Mouse (Mus musculus): Measurements from ENCODE around the gene Gnai3. TPM values are rescaled to one million over a fixed set of nuclear protein-coding genes. Genes with fewer than 3 reads are reported as not detected.

Gnai3 gene
- total and polyA plus RNA-seq, 3 experiments, result 7.5 to 18.1 (median 16.5) TPM

DNA sequence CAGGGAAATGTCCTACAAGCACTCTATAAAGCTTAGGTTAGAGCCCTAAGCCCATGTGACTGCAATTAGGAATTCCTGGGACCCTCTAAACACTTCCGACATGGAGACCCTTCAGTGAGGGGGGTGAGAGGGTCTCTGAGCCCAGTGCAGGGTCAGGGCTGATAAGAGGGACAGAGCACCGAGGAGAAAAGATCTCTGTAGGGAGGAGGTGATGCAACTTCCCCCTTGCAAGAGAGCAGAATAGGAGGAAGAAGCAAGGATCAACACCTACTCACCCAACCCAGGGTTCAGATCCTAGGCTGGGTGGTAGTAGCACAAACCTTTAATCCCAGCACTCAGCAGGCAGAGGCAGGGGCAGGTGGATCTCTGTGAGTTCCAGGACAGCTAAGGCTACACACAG lies 62.8 kb downstream of the Gnai3 start:
- no peak overlapping the region for H3K9ac ChIP-seq (ENCODE audit: low read depth, low read length)
- H3K36me3 ChIP-seq (ENCODE audit: control insufficient read depth, insufficient read depth, low read length), result no peaks in the 10 kb centered on the region
- intact Hi-C loops (cut with DNase I), result no loop called here
- H3K79me2 ChIP-seq (replicated peaks; ENCODE audit: control insufficient read depth, insufficient read depth, low read length), result no peaks in the 10 kb centered on the region
- no peaks in the 10 kb centered on the region for H3K27me3 ChIP-seq (ENCODE audit: control insufficient read depth, insufficient read depth, low read length)
- H3K4me3 ChIP-seq, result no peak overlapping the region
- peaks cover 10% of the 10 kb centered on the region; the same call in 1 of the 2 replicates for H3K4me1 ChIP-seq (ENCODE audit: control insufficient read depth, insufficient read depth, low read length)
- WGBS, result 40% methylated on average over 2 of the region's 2 CpGs
- DNase-seq, result no peak
- no peak for TF ChIP-seq EP300 (IDR thresholded peaks at IDR 0.05; ENCODE audit: insufficient read depth, low read depth, low read length)
- TF ChIP-seq POLR2A (IDR thresholded peaks at IDR 0.05; ENCODE audit: insufficient read depth, low read depth, low read length), result no peak
- no peak for TF ChIP-seq CTCF (IDR thresholded peaks at IDR 0.05)
- H3K27ac ChIP-seq, result no peak overlapping the region

DNA sequence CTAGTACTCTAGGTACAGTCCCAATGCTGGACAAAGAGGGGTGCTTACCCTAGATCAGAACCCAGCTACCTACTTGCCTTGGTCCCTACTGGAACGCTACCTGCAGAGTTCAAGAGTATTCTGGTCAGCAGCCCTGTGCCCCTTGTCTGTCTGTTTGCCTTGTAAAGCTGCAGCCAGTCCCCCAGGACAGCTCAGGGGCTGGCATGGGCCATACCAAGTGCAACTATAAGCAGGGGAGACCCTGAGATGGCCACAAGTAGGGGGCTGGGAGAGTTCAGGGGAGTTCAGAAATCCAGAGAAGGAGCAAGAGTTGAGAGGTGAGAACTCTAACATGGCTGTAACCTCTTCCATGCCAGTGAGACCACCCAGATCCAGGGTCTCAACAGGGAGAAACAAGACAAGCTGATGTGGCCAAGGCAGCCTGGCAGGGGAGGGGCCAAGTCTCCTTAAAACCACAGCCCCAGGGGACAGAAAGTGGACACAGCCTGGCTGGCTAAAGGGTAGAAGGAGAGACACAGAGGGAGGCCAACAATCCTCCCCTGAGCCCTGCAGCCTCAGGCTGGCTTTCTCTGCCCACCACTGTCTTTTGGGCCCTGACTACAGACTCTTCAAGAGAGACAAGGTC lies 63.6 kb downstream of the Gnai3 start:
- Histone ChIP-seq H3K79me2 (replicated peaks; ENCODE audit: control insufficient read depth, insufficient read depth, low read length) (no peaks in the 10 kb centered on the region), H3K4me3 (no peak overlapping the region), H3K36me3 (ENCODE audit: control insufficient read depth, insufficient read depth, low read length) (no peaks in the 10 kb centered on the region), H3K27ac (no peak overlapping the region), H3K27me3 (ENCODE audit: control insufficient read depth, insufficient read depth, low read length) (no peaks in the 10 kb centered on the region), H3K9ac (ENCODE audit: low read depth, low read length) (no peak overlapping the region), H3K4me1 (ENCODE audit: control insufficient read depth, insufficient read depth, low read length) (peaks cover 10% of the 10 kb centered on the region; the same call in 1 of the 2 replicates)
- DNase-seq, result no peak
- intact Hi-C loops (cut with DNase I), result no loop called here
- TF ChIP-seq EP300 (IDR thresholded peaks at IDR 0.05; ENCODE audit: insufficient read depth, low read depth, low read length) (no peak), POLR2A (IDR thresholded peaks at IDR 0.05; ENCODE audit: insufficient read depth, low read depth, low read length) (no peak), CTCF (IDR thresholded peaks at IDR 0.05) (no peak)
- WGBS, result 95% methylated on average over 1 of the region's 1 CpGs

DNA sequence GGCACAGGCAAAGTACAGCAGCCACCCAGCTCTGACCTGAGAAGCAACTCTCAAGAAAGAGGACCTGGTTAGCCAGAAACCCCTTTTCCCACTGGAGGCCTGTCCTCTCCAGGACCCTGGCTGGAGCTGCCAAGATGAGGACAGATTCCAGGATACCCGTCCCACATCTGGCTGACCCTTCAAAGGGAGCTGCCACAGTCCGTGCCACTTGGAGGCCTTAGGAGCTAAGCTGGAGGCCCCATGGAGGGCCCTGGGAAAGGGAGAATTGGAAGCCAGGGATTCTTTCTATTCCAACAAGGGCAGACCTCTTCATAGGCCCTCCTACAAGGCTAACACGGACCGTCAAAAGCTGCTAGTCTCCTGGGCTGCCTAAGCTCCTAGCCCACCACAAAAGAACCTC lies 64.3 kb downstream of the Gnai3 start:
- DNase-seq, result no peak
- TF ChIP-seq EP300 (IDR thresholded peaks at IDR 0.05; ENCODE audit: insufficient read depth, low read depth, low read length), result no peak
- no peak for TF ChIP-seq POLR2A (IDR thresholded peaks at IDR 0.05; ENCODE audit: insufficient read depth, low read depth, low read length)
- TF ChIP-seq CTCF (IDR thresholded peaks at IDR 0.05), result no peak
- Histone ChIP-seq H3K79me2 (replicated peaks; ENCODE audit: control insufficient read depth, insufficient read depth, low read length) (no peaks in the 10 kb centered on the region), H3K36me3 (ENCODE audit: control insufficient read depth, insufficient read depth, low read length) (no peaks in the 10 kb centered on the region), H3K27ac (no peak overlapping the region), H3K9ac (ENCODE audit: low read depth, low read length) (no peak overlapping the region), H3K4me3 (no peak overlapping the region), H3K4me1 (ENCODE audit: control insufficient read depth, insufficient read depth, low read length) (peaks cover 8% of the 10 kb centered on the region; the same call in 1 of the 2 replicates), H3K27me3 (ENCODE audit: control insufficient read depth, insufficient read depth, low read length) (no peaks in the 10 kb centered on the region)
- 57% methylated on average over 4 of the region's 4 CpGs for WGBS
- intact Hi-C loops (cut with DNase I), result no loop called here

DNA sequence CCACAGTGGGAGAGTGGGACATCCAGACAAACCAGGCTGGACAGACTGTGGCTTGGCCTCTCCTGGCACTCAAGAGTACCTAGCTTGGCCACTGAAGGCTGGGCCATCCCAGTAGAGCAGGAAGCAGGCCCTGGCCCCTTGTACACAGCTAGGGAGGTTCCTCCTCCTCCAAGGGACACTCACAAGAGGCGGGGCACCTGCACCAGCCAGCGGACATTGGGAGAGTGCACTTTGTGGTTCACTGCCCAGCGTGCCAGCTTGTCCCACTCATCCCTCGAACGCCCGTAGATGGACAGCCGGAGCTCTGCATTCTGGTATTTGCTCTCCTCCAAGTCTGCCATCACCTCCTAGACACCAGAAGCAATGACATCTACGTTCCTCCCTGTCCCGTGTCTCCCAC lies 69.1 kb downstream of the Gnai3 start:
- H3K4me3 ChIP-seq, result no peak overlapping the region
- no peaks in the 10 kb centered on the region for H3K27me3 ChIP-seq (ENCODE audit: control insufficient read depth, insufficient read depth, low read length)
- DNase-seq, result no peak
- no peak overlapping the region for H3K9ac ChIP-seq (ENCODE audit: low read depth, low read length)
- TF ChIP-seq POLR2A (IDR thresholded peaks at IDR 0.05; ENCODE audit: insufficient read depth, low read depth, low read length) (no peak), CTCF (IDR thresholded peaks at IDR 0.05) (no peak), EP300 (IDR thresholded peaks at IDR 0.05; ENCODE audit: insufficient read depth, low read depth, low read length) (no peak)
- H3K36me3 ChIP-seq (ENCODE audit: control insufficient read depth, insufficient read depth, low read length), result no peaks in the 10 kb centered on the region
- 94% methylated on average over 9 of the region's 9 CpGs for WGBS
- H3K27ac ChIP-seq, result no peak overlapping the region
- no peaks in the 10 kb centered on the region for H3K4me1 ChIP-seq (ENCODE audit: control insufficient read depth, insufficient read depth, low read length)
- intact Hi-C loops (cut with DNase I), result no loop called here
- no peaks in the 10 kb centered on the region for H3K79me2 ChIP-seq (replicated peaks; ENCODE audit: control insufficient read depth, insufficient read depth, low read length)

DNA sequence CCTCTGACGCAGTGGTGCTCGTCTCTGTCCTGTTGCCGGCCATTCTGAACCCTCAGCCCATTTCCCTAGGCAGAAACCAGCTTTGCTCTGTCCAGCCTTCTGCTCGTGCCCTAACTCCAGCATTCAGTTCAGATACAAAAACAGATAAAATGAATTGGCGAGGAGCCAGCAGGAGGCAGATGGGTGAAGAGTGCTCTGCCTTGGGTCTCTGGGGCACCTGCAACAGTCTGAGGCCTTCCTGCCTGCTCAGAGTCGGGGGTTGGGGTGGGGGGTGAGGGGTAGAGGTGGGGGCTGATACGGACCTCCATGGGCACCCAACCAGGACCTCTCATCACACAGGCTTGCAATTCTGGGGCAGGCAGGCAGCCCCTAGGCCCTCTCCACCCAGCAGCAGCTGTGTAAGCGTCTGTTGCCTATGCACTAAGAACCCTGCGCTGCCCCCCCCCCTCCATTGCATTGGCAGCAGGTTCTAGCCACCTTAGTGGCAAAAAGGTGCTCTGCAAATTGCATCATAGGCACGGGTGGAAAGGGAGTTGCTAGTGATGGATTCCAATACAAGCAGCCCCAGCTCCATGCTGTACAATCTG lies 72.9 kb downstream of the Gnai3 start:
- no peak overlapping the region for H3K4me3 ChIP-seq
- no peaks in the 10 kb centered on the region for H3K27me3 ChIP-seq (ENCODE audit: control insufficient read depth, insufficient read depth, low read length)
- H3K79me2 ChIP-seq (replicated peaks; ENCODE audit: control insufficient read depth, insufficient read depth, low read length), result no peaks in the 10 kb centered on the region
- no peak for TF ChIP-seq POLR2A (IDR thresholded peaks at IDR 0.05; ENCODE audit: insufficient read depth, low read depth, low read length)
- DNase-seq, result no peak
- H3K36me3 ChIP-seq (ENCODE audit: control insufficient read depth, insufficient read depth, low read length), result no peaks in the 10 kb centered on the region
- H3K4me1 ChIP-seq (ENCODE audit: control insufficient read depth, insufficient read depth, low read length), result no peaks in the 10 kb centered on the region; the same call in 1 of the 2 replicates
- intact Hi-C loops (cut with DNase I), result loop anchor here (5.0 kb wide), 1 partner anchor 129 kb away; the partner anchor contains the start of gene Cyb561d1
- no peak overlapping the region for H3K27ac ChIP-seq
- 73% methylated on average over 10 of the region's 10 CpGs for WGBS
- H3K9ac ChIP-seq (ENCODE audit: low read depth, low read length), result no peak overlapping the region

All from heart, adult 2 months (tissue).